Mouse (Mus musculus) brain, embryonic 14.5 days (tissue): ENCODE data around the gene Gpr146.

Source experiments
- CTCF ChIP-seq: fragments of 200-500 bp; IDR thresholded peaks from 2 replicates; pipeline ENCODE4 v1.5.1; 2012; ENCODE audit warnings: inconsistent platforms, mild to moderate bottlenecking, moderate library complexity, borderline replicate concordance; ENCODE audit not compliant: insufficient read depth, insufficient read length; ENCODE audit errors: extremely low read depth
- POLR2A ChIP-seq: fragments of 200-500 bp; IDR thresholded peaks from 2 replicates; pipeline ENCODE4 v1.6.1; 2012; ENCODE audit warnings: mild to moderate bottlenecking, inconsistent platforms, borderline replicate concordance; ENCODE audit not compliant: poor library complexity, insufficient read depth, insufficient read length, severe bottlenecking; ENCODE audit errors: extremely low read depth

DNA sequence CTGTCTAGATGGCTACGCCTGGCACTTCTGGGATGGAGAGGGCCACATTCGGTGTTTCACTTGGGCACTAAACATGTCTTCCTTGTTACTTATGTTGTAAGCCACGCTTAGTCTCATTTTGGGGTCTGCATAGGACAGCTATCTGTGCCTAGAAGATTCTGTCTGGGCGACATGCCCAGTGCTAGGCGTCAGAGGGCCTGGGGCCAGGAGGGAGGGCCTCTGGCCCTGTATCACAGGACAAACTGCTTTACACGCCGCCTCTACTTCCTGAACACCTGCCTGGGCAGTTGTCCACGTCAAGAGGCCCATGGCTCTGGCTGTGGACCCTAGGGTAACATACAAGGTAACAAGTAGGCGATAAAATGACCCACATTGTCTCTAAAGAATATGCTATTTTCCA, 50.5 kb downstream of the Gpr146 start:
- TF ChIP-seq POLR2A (no peak), CTCF (no peak)
